ENCODE assay signal across 14 mouse cellular contexts in genomic region chr13:4228441-4228840, GRCm38 (mm10). TPM values are rescaled to one million over a fixed set of nuclear protein-coding genes. Genes with fewer than 3 reads are reported as not detected.
DNase-seq lines count a peak whose midpoint lies in the region; ATAC-seq and TF ChIP-seq lines count a peak whose summit lies in the region.
"Had no signal": no experiment of that assay in that cellular context is flagged by ENCODE, and none has a peak within 500 bp of the region (broad histone marks: within the 10 kb centered on the region; RNA-seq: fewer than 3 reads in every experiment).

TSS of gene Akr1c19 (plus strand) at chr13:4228700.

- no peak within 1 kb of the TSS for H3K27ac ChIP-seq in intestine, postnatal 0 days (ENCODE audit: low read depth, low read length)
- no peak within 1 kb of the TSS for H3K27ac ChIP-seq in lung, embryonic 16.5 days (ENCODE audit: low read length)
- no peak within 1 kb of the TSS for H3K27ac ChIP-seq in forebrain, embryonic 12.5 days
- no peak within 1 kb of the TSS for H3K27ac ChIP-seq in cerebellum, adult 2 months (ENCODE audit: insufficient read depth, low read length)
- H3K27ac ChIP-seq: forebrain, embryonic 15.5 days; hindbrain, embryonic 10.5 days; midbrain, embryonic 15.5 days had no signal

- no peak for TF ChIP-seq POLR2A in cerebellum, adult 2 months (IDR thresholded peaks at IDR 0.05; ENCODE audit: borderline replicate concordance, insufficient read depth, low read length)

- WGBS in intestine, postnatal 0 days = 73% methylated on average over 1 of the region's 1 CpGs
- WGBS in lung, embryonic 16.5 days = 30% methylated on average over 1 of the region's 1 CpGs
- 70% methylated on average over 1 of the region's 1 CpGs for WGBS in forebrain, embryonic 12.5 days
- 73% methylated on average over 1 of the region's 1 CpGs for WGBS in cerebellum, adult 2 months

- H3K4me2 ChIP-seq in intestine, postnatal 0 days (replicated peaks; ENCODE audit: low read depth) = no peak within 1 kb of the TSS
- no peak within 1 kb of the TSS for H3K4me2 ChIP-seq in lung, embryonic 16.5 days (ENCODE audit: low read depth, low read length)
- H3K4me2 ChIP-seq in forebrain, embryonic 12.5 days = no peak within 1 kb of the TSS
- H3K4me2 ChIP-seq: forebrain, embryonic 15.5 days; midbrain, embryonic 15.5 days had no signal

- no peaks in the 10 kb centered on the region for H3K9me3 ChIP-seq in intestine, postnatal 0 days (ENCODE audit: control insufficient read depth)
- H3K9me3 ChIP-seq in lung, embryonic 16.5 days (ENCODE audit: control insufficient read depth, low read length) = no peaks in the 10 kb centered on the region
- no peaks in the 10 kb centered on the region for H3K9me3 ChIP-seq in forebrain, embryonic 12.5 days
- H3K9me3 ChIP-seq: forebrain, embryonic 15.5 days; hindbrain, embryonic 10.5 days; midbrain, embryonic 15.5 days had no signal

- H3K27me3 ChIP-seq in intestine, postnatal 0 days (replicated peaks; ENCODE audit: control insufficient read depth, insufficient read depth, low read length) = no peaks in the 10 kb centered on the region
- H3K27me3 ChIP-seq in lung, embryonic 16.5 days (ENCODE audit: control insufficient read depth, insufficient read depth, low read depth, low read length) = no peaks in the 10 kb centered on the region
- H3K27me3 ChIP-seq in forebrain, embryonic 12.5 days = no peaks in the 10 kb centered on the region
- H3K27me3 ChIP-seq in cerebellum, adult 2 months (ENCODE audit: control insufficient read depth, insufficient read depth, low read length) = no peaks in the 10 kb centered on the region
- H3K27me3 ChIP-seq: forebrain, embryonic 15.5 days; midbrain, embryonic 15.5 days had no signal

- H3K9ac ChIP-seq in intestine, postnatal 0 days (ENCODE audit: low read depth, low read length) = no peak within 1 kb of the TSS
- H3K9ac ChIP-seq in lung, embryonic 16.5 days (ENCODE audit: low read length) = no peak within 1 kb of the TSS
- no peak within 1 kb of the TSS for H3K9ac ChIP-seq in forebrain, embryonic 12.5 days
- H3K9ac ChIP-seq: forebrain, embryonic 15.5 days; midbrain, embryonic 15.5 days had no signal

- no peaks in the 10 kb centered on the region for H3K36me3 ChIP-seq in intestine, postnatal 0 days (ENCODE audit: control insufficient read depth, insufficient read depth)
- H3K36me3 ChIP-seq in lung, embryonic 16.5 days (ENCODE audit: control insufficient read depth, insufficient read depth, low read length) = no peaks in the 10 kb centered on the region
- no peaks in the 10 kb centered on the region for H3K36me3 ChIP-seq in forebrain, embryonic 12.5 days (replicated peaks)
- H3K36me3 ChIP-seq: forebrain, embryonic 15.5 days; hindbrain, embryonic 10.5 days; midbrain, embryonic 15.5 days had no signal

- ATAC-seq in intestine, postnatal 0 days = no peak
- ATAC-seq in lung, embryonic 16.5 days (ENCODE audit: low read depth) = peak; percentile 60; the same call in 1 of the 2 replicates
- ATAC-seq in erythroblast, adult 5-6 weeks (replicated peaks; ENCODE audit: low FRiP score, poor library complexity, severe bottlenecking) = no peak
- no peak for ATAC-seq in forebrain, embryonic 12.5 days (ENCODE audit: low FRiP score)
- ATAC-seq: forebrain, embryonic 15.5 days; midbrain, embryonic 15.5 days had no signal

- no peak within 1 kb of the TSS for H3K4me3 ChIP-seq in intestine, postnatal 0 days (ENCODE audit: low read depth, low read length)
- no peak within 1 kb of the TSS for H3K4me3 ChIP-seq in lung, embryonic 16.5 days (ENCODE audit: low read length)
- H3K4me3 ChIP-seq in forebrain, embryonic 12.5 days (replicated peaks) = no peak within 1 kb of the TSS
- H3K4me3 ChIP-seq in cerebellum, adult 2 months (replicated peaks; ENCODE audit: insufficient read depth, low read depth, low read length) = no peak within 1 kb of the TSS
- H3K4me3 ChIP-seq: forebrain, embryonic 15.5 days; hindbrain, embryonic 10.5 days; midbrain, embryonic 15.5 days had no signal

- no peak for TF ChIP-seq CTCF in intestine, postnatal 0 days (IDR thresholded peaks at IDR 0.05; ENCODE audit: low read depth)
- TF ChIP-seq CTCF in cerebellum, adult 2 months (IDR thresholded peaks at IDR 0.05; ENCODE audit: borderline replicate concordance, insufficient read depth, low read depth, low read length) = no peak

- intact Hi-C loops in heart, postnatal 36 days (cut with DNase I) = no loop called here

- H3K4me1 ChIP-seq in intestine, postnatal 0 days (replicated peaks; ENCODE audit: control insufficient read depth, insufficient read depth, low read length) = peaks cover 3% of the 10 kb centered on the region; the same call in 1 of the 2 replicates
- no peaks in the 10 kb centered on the region for H3K4me1 ChIP-seq in lung, embryonic 16.5 days (replicated peaks; ENCODE audit: control insufficient read depth, insufficient read depth, low read length)
- H3K4me1 ChIP-seq in forebrain, embryonic 12.5 days = no peaks in the 10 kb centered on the region
- H3K4me1 ChIP-seq in cerebellum, adult 2 months (ENCODE audit: control insufficient read depth, insufficient read depth, low read length) = no peaks in the 10 kb centered on the region
- H3K4me1 ChIP-seq: forebrain, embryonic 15.5 days; hindbrain, embryonic 10.5 days; midbrain, embryonic 15.5 days had no signal

- DNase-seq in heart, adult 11 months = peak; percentile 94
- DNase-seq in heart, postnatal 36 days = no peak
- DNase-seq in gonadal fat pad, adult 2 months (ENCODE audit: low read depth) = no peak
- no peak for DNase-seq in cerebellum, adult 2 months

RNA-seq across cellular contexts. Expression of gene Akr1c19, which starts in this region (rescaled TPM):
- 1 to 10 TPM; 1.3 to 1.9 TPM for total RNA-seq in heart, postnatal 36 days (2021)
- polyA plus RNA-seq in gonadal fat pad, adult 2 months (2012; rRNA removed) = 21.9 and 35.3 TPM in 2 replicates
- 936 and 1,023 TPM in 2 replicates for polyA plus RNA-seq in intestine, postnatal 0 days (2015; fragmentation: Nextera tagmentation; extraction: Ambion mirVana)
- 9.8 and 13.3 TPM in 2 replicates for polyA plus RNA-seq in lung, embryonic 16.5 days (2015; fragmentation: Nextera tagmentation; extraction: Ambion mirVana)
- total RNA-seq in erythroblast, adult 5-6 weeks (2015; ENCODE audit: low replicate concordance) = not detected in 2 replicates
- not detected in 2 replicates for total RNA-seq in erythroblast, adult 5-6 weeks (2017; ENCODE audit: low replicate concordance)
- 0.54 and 0.56 TPM in 2 replicates for polyA plus RNA-seq in forebrain, embryonic 12.5 days (2016; fragmentation: Nextera tagmentation; extraction: Ambion mirVana)
- 0.11 TPM in 1 of 2 replicates, not detected in the other for polyA plus RNA-seq in cerebellum, adult 2 months (2012; rRNA removed)
- total RNA-seq: layer of hippocampus, adult 8-10 months; left cerebral cortex, postnatal 36 days; MEL had no signal

Comparison
In these comparisons a context has a peak if more than half of its experiments do, and no peak if none do; other contexts are left out.
1. RNA of gene Akr1c19 (polyA plus RNA-seq): 936 to 1,023 TPM in intestine, postnatal 0 days; 21.9 to 35.3 TPM in gonadal fat pad, adult 2 months, 9.8 to 13.3 TPM in lung, embryonic 16.5 days, 0.54 to 0.56 TPM in forebrain, embryonic 12.5 days and 0.11 TPM in cerebellum, adult 2 months; every median in the first group is over 10 times any median in the second.